Mouse (Mus musculus): Measurements from ENCODE around the gene Qk. TPM values are rescaled to one million over a fixed set of nuclear protein-coding genes. Genes with fewer than 3 reads are reported as not detected.

The Qk gene
- 100 to 1,000 TPM; 311 to 342 TPM for total RNA-seq (2021)
- long read RNA-seq, experiment 1, full-length matches to known transcripts: 394 of 515 reads
- long read RNA-seq, experiment 1, partial matches to known transcripts: 11 of 515 reads
- long read RNA-seq, experiment 1, other reads (novel, unspliced or antisense): 110 of 515 reads
- long read RNA-seq, experiment 2, full-length matches to known transcripts: 460 of 561 reads
- long read RNA-seq, experiment 2, partial matches to known transcripts: 11 of 561 reads
- long read RNA-seq, experiment 2, other reads (novel, unspliced or antisense): 90 of 561 reads

DNA sequence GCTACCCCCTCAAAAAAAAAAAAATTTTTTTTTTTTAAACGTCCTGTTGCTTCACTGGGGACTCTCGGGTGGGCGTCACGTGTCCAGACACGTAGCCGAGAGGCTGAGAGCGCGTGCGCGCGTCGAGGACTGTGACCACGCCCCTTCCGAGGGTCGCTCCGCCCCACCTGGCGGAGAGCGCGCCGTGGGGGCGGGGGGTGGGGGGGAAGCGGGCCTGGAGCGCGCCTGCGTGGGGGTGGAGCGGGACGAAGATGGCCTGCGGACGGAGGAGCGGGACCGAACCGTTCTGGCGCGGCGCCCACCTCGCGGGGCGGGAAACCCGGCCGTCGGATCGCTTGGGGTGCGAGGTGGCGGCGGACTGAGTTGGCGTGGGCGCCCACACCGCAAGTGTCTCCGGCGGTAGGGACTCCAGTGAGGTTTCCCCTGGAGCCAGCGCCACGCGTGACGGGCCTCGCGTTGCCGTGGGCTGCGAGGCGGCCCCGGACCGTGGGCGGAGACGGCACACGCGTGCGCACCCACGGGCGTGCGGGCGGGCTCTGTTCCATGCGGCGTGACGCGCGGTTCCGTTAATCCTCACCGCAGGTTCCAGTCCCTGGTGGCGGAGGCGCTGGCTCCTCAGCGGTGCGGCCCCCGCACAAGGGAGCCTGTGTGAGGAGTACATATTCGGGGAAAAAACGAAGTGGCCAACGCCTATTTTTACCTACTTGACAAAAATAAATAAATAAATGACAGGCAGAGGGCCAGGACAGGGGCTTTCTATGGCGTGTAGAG lies at the start of gene Qk:
Qk (minus strand) TSS at position 170 of the 771 bp plus-strand sequence.
- Histone ChIP-seq H3K27ac (peak within 1 kb of the TSS; percentile 99), H3K4me3 (peak within 1 kb of the TSS; percentile 89)
- peak; percentile 90 to 93 for DNase-seq (ENCODE audit: extremely low spot score in 1 of 2, low spot score in 2 of 2)
- TF ChIP-seq CTCF (IDR thresholded peaks at IDR 0.05): no peak; the same call in 1 of the 2 replicates
- intact Hi-C loops (cut with DNase I): loop anchor here (2.0 to 5.0 kb wide), 12 partner anchors 172 to 1652 kb away; partner anchors contain the start of genes Pacrg and Prkn

DNA sequence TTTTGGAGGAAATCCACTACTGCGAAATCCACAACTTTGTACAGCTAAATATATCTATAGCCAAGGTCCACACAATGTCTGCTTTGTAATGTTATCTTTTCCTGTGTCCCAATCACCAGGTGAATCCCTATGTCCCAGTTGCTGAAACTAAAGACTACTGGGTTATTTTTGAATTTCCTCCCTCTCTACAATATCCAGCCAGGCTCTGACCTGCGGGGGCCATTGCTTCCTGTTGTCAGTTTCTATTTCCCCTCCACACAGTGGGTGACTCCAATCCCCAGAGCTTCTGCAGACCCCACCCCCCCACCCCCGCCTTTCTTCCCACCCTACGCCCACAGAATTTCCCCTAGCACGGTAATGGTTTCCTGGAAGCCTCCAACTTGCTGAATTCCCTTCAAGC lies 47.4 kb upstream of the Qk start:
- DNase-seq (ENCODE audit: extremely low spot score in 1 of 2, low spot score in 2 of 2): no peak
- H3K4me3 ChIP-seq: no peak overlapping the region
- H3K27ac ChIP-seq: no peak overlapping the region
- intact Hi-C loops (cut with DNase I): no loop called here
- TF ChIP-seq CTCF (IDR thresholded peaks at IDR 0.05): no peak

DNA sequence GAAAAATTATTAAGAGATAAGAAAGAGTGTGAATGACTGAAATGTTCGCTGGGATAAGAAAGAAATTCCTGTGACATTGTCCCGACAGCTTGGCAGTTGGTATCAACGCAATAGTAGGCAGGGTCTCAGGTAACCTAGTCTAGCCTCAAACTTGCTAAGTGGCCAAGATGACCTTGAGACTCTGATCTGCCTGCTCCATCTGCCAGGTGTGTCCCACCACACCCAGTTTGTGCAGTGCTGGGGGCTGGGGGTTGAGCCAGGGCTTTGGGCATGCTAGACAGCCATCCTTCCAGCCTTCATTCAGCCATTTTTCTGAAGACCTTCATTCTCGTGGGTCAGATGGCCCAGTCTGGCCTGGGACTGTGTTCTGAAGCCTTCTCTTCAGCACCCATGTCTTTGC lies 46.9 kb upstream of the Qk start:
- H3K27ac ChIP-seq: no peak overlapping the region
- H3K4me3 ChIP-seq: no peak overlapping the region
- no peak for DNase-seq (ENCODE audit: extremely low spot score in 1 of 2, low spot score in 2 of 2)
- TF ChIP-seq CTCF (IDR thresholded peaks at IDR 0.05): no peak
- intact Hi-C loops (cut with DNase I): no loop called here

DNA sequence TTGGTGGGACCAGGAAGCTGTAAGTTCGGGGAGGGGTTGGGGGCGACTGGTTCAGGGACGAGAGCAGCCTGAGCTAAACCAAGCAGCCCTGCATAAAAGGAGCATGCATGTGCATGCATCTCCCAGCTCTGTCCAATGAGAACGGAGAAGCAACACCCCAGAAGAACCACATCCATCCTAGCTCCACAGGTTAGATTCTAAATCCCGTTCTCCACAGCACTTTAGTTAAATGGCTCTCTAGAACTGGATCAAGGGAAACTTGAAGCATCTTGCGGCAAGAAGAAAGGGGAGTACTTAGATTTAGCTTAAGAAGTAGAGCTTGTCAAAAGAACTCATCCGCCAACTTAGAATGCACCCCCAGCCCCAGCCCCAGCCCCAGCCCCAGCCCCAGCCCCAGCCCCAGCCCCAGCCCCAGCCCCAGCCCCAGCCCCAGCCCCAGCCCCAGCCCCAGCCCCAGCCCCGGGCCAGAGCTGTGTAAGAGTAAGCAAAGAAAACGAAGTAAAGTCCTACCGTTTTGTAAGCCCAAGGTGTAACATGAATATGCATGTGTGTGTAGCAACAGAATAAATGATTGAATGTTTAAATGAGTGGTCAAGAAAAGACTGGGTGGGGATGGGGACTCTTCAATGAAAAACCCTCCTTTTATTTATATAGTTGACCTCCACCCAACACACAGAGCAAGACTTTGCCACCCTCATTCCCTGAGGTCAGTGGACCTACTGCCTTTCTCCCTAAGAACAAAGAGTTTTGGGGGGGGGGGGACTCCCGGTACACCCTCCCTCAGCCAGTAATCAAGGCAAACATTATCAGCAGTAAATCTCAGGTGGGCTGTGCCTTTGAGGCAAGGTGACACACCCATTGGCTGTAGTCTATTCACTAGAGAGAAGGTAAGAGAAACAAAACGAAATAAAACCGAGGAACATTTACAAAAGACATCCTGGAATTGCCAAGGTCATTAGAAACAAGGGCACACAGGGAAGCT lies 46.1 kb upstream of the Qk start:
- H3K4me3 ChIP-seq: no peak overlapping the region
- intact Hi-C loops (cut with DNase I): no loop called here
- TF ChIP-seq CTCF (IDR thresholded peaks at IDR 0.05): no peak
- H3K27ac ChIP-seq: no peak overlapping the region
- DNase-seq (ENCODE audit: extremely low spot score in 1 of 2, low spot score in 2 of 2): no peak

DNA sequence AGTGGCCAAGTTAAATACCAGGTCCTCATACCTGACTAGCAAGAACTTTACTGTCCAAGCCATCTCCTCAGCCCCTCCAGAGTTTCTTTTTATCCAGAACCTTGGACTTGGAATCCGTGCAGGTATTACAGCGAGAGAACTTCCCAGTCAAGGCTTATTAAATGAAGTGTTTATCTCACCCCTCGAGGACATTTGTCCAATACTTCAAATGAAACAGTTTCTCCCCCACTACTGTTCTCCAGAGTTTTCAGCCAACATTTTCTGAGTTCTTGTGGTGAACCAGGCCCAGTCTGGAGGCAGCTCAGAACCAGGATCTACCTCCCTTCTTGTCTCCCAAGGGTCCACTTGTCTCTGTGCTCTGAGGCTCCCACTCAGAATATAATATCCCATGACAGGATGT lies 43.5 kb upstream of the Qk start:
- H3K27ac ChIP-seq: no peak overlapping the region
- no peak for DNase-seq (ENCODE audit: extremely low spot score in 1 of 2, low spot score in 2 of 2)
- no peak for TF ChIP-seq CTCF (IDR thresholded peaks at IDR 0.05)
- no peak overlapping the region for H3K4me3 ChIP-seq
- intact Hi-C loops (cut with DNase I): no loop called here

DNA sequence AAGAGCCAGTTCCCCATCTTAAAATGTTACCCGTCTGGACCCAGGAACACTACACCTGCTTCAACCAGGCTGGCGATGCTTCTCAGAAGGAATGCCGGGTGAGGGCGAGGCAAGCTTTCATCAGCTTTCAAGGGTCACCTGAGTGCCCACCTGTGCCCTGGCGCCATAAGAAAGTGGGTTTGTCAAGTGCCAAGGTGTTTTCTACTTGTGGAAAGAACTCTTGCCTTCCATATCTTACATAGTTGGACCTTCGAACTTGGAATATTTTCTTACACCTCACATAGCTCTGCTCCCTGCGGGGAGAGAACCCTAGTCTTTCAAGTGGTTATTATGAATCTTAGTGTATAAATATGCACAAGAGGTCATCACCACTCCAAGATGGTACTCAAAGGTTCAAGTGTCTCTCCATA lies 42.2 kb upstream of the Qk start:
- no peak for TF ChIP-seq CTCF (IDR thresholded peaks at IDR 0.05)
- no peak for DNase-seq (ENCODE audit: extremely low spot score in 1 of 2, low spot score in 2 of 2)
- intact Hi-C loops (cut with DNase I): no loop called here
- H3K4me3 ChIP-seq: no peak overlapping the region
- H3K27ac ChIP-seq: no peak overlapping the region

DNA sequence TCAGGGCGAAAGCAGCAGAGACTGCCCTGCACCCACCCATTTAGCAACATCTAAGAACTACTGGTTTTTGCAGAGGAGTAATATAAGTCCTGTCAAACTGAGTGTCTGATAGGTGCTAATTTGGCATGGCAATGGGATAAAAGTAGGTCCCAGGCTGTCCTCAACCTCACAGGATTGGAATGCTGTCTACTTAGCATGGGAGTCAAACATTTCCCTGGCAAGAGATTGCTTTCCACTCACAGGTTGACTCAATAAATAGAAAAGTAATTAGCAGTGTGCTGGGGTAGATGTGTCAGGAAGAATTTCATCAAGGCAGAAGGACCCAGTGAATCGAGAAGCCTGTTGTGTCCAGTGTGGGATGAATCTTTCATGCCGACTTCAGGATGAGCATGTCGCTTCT lies 41.1 kb upstream of the Qk start:
- TF ChIP-seq CTCF (IDR thresholded peaks at IDR 0.05): no peak
- intact Hi-C loops (cut with DNase I): no loop called here
- DNase-seq (ENCODE audit: extremely low spot score in 1 of 2, low spot score in 2 of 2): no peak
- no peak overlapping the region for H3K4me3 ChIP-seq
- no peak overlapping the region for H3K27ac ChIP-seq

DNA sequence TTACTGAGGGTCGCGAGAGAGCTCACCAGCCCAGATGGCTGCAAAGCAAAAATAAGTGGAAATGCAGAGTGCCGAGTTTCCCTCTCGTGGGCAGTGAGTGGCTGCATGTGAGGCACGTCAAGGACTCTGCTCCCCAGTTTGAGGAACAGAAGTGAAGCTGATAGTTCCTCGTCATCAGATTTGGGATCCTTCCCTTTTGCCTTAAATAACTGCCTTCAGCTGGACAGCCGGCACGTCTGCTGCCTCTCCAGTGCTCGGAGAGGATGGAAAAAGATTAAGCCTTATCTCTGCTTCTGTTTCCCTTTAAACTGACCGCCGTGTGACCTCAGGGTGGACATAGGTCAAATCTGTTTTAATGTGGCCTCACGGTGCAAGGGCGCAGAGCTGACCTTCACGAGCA lies 39.8 kb upstream of the Qk start:
- no peak for TF ChIP-seq CTCF (IDR thresholded peaks at IDR 0.05)
- no peak overlapping the region for H3K4me3 ChIP-seq
- H3K27ac ChIP-seq: no peak overlapping the region
- intact Hi-C loops (cut with DNase I): no loop called here
- DNase-seq (ENCODE audit: extremely low spot score in 1 of 2, low spot score in 2 of 2): peak in 1 of 2 experiments; percentile 14

DNA sequence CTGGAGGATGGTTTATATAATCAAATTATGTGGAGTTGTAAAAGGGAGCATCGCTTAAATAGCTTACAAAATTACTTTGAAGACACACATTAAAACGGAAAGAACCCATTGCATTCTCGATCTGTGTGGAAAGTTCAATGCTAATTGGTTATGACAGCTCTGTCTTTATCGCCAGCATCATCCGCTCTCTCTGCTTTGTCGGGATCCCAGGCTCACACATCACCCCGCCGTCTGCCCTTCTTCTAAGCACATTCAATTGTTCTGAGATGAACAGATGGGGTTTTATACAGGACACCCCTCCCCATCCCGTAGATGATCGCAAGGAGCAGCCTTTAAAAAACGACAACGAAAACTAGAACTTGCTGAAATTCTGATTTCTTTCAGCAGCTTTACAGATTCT lies 37.7 kb upstream of the Qk start:
- intact Hi-C loops (cut with DNase I): no loop called here
- H3K27ac ChIP-seq: no peak overlapping the region
- TF ChIP-seq CTCF (IDR thresholded peaks at IDR 0.05): no peak
- no peak overlapping the region for H3K4me3 ChIP-seq
- DNase-seq (ENCODE audit: extremely low spot score in 1 of 2, low spot score in 2 of 2): no peak

DNA sequence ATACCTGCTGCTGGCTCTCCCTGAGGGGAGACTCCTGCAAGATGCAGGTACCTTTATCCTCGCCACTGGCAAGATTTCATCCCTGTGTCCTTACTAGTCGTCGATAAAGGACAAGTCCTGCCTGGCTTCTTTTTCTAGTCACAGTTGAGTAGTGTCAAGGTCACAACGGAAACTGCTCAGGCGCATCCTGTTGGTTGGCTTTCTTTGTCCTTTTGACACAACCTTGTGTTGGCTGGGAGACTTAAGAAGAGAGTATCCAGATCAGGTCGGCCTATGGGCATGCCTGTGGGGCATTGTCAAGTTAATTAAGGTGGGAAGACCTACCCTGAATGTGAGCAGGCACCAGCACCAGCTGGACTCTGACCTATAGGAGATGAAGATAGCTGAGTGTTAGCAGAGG lies 36.6 kb upstream of the Qk start:
- DNase-seq (ENCODE audit: extremely low spot score in 1 of 2, low spot score in 2 of 2): no peak
- TF ChIP-seq CTCF (IDR thresholded peaks at IDR 0.05): no peak
- Histone ChIP-seq H3K4me3 (no peak overlapping the region), H3K27ac (no peak overlapping the region)
- intact Hi-C loops (cut with DNase I): no loop called here

DNA sequence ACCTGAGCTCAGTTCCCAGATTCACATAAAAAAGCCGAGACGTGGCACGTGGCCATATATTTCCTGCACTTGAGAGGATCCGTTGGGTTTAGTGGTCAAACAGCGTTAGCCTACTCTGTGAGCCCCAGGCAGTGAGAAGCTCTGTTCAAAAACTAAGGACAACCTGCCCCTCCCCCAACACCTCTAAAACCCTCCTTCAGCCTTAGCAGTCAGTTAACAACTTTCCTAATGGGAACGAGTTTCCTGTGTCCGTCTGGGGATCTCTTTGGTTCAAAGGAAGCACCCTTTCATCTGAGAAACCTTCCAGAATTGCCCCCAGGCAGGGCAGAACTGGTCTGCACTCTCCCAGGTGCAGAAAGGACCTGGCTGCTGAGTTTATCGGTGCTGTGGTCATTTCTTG lies 36.1 kb upstream of the Qk start:
- intact Hi-C loops (cut with DNase I): no loop called here
- no peak overlapping the region for H3K27ac ChIP-seq
- no peak for TF ChIP-seq CTCF (IDR thresholded peaks at IDR 0.05)
- DNase-seq (ENCODE audit: extremely low spot score in 1 of 2, low spot score in 2 of 2): no peak
- H3K4me3 ChIP-seq: no peak overlapping the region

DNA sequence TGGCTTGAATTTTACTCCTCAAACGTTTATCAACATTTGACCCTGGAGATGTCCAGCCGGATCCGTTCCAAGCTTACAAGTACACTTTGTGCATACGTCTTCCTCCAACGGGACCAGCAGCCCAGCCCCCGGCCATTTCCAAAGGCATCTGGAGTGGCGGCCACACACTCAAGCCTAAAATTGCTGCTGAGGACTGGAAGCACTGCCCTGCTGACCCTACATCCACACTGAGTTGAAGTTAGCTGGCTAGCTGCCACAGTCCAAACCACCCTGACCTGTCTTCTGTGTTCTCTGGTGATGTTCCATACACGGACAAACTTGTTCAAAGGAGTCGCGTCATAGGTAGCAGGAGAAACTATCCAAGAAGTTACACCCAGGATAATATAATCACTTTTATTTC lies 18.6 kb upstream of the Qk start:
- intact Hi-C loops (cut with DNase I): no loop called here
- no peak for DNase-seq (ENCODE audit: extremely low spot score in 1 of 2, low spot score in 2 of 2)
- peak overlapping the region; percentile 15; the same call in 1 of the 2 replicates for H3K27ac ChIP-seq
- no peak overlapping the region for H3K4me3 ChIP-seq
- no peak for TF ChIP-seq CTCF (IDR thresholded peaks at IDR 0.05)
